Mouse (Mus musculus): ENCODE data around the gene Ebpl. TPM values are rescaled to one million over a fixed set of nuclear protein-coding genes. Genes with fewer than 3 reads are reported as not detected.
"Not testable (repeated sequence)": the region's sequence is repeated elsewhere in the genome, so short reads cannot be mapped to it uniquely, and the experiment has no call there.

The Ebpl gene
- total RNA-seq, 2 experiments from 2014 or later, result 2.0 to 2.1 TPM

- DNase-seq, result not testable (repeated sequence)
Observed at GRCm38 (mm10) chr14:61327007-61327406, 33.2 kb downstream of the Ebpl start.

- no peak for DNase-seq
Observed at GRCm38 (mm10) chr14:61322740-61323139, 37.5 kb downstream of the Ebpl start.

GRCm38 (mm10) chr14:61321200-61321599 lies 39.0 kb downstream of the Ebpl start:
- no peak for DNase-seq

GRCm38 (mm10) chr14:61320765-61321164 lies 39.5 kb downstream of the Ebpl start:
- no peak for DNase-seq

GRCm38 (mm10) chr14:61316861-61317260 lies 43.4 kb downstream of the Ebpl start:
- DNase-seq, result peak; percentile 61

- peak; percentile 56 for DNase-seq
Observed at GRCm38 (mm10) chr14:61310963-61311362, 49.3 kb downstream of the Ebpl start.

GRCm38 (mm10) chr14:61310036-61310772 lies 50.0 kb downstream of the Ebpl start:
- no peak for DNase-seq

GRCm38 (mm10) chr14:61309593-61309992 lies 50.6 kb downstream of the Ebpl start, which contains the start of gene Arl11:
Arl11 (plus strand) TSS chr14:61309753.
- no peak for DNase-seq

- DNase-seq, result no peak
Observed at GRCm38 (mm10) chr14:61303969-61304609, 56.1 kb downstream of the Ebpl start.

- DNase-seq, result no peak
Observed at GRCm38 (mm10) chr14:61302428-61302827, 57.8 kb downstream of the Ebpl start.

- DNase-seq, result no peak
Observed at GRCm38 (mm10) chr14:61301323-61301722, 58.9 kb downstream of the Ebpl start.

GRCm38 (mm10) chr14:61299810-61300209 lies 60.4 kb downstream of the Ebpl start:
- no peak for DNase-seq

- DNase-seq, result peak; percentile 71
Observed at GRCm38 (mm10) chr14:61294738-61295079, 65.5 kb downstream of the Ebpl start.

GRCm38 (mm10) chr14:61293884-61294737 lies 66.1 kb downstream of the Ebpl start:
- DNase-seq, result peak; percentile 77

GRCm38 (mm10) chr14:61290664-61291063 lies 69.6 kb downstream of the Ebpl start:
- DNase-seq, result peak; percentile 46

- DNase-seq, result no peak
Observed at GRCm38 (mm10) chr14:61288606-61289286, 71.5 kb downstream of the Ebpl start.

Other genes with a start within 250 kb of the Ebpl start
- 10 to 100 TPM; 37.0 to 39.3 TPM for gene Sacs, start 222.0 kb downstream of the Ebpl start, total RNA-seq (2021)
- 100 to 1,000 TPM; 145 to 172 TPM for gene Sgcg, start 101.9 kb downstream of the Ebpl start, total RNA-seq (2021)
- gene Arl11, start 50.7 kb downstream of the Ebpl start, total RNA-seq (2021), result under 1 TPM; 0.48 to 0.68 TPM
- gene Kpna3, start 79.4 kb upstream of the Ebpl start, total RNA-seq (2021), result 10 to 100 TPM; 40.2 to 41.4 TPM
- gene Spryd7, start 196.4 kb upstream of the Ebpl start, total RNA-seq (2021), result 10 to 100 TPM; 33.5 to 35.3 TPM
- gene Trim13, start 237.8 kb upstream of the Ebpl start, total RNA-seq (2021), result 10 to 100 TPM in 1 of 2 experiments, 1 to 10 TPM in 1; 9.7 to 11.3 TPM
- gene Kcnrg, start 247.0 kb upstream of the Ebpl start, total RNA-seq (2021), result under 1 TPM; 0.24 to 0.25 TPM